Mouse (Mus musculus): ENCODE results near the gene Gm21992.

Gm21992 gene

DNA sequence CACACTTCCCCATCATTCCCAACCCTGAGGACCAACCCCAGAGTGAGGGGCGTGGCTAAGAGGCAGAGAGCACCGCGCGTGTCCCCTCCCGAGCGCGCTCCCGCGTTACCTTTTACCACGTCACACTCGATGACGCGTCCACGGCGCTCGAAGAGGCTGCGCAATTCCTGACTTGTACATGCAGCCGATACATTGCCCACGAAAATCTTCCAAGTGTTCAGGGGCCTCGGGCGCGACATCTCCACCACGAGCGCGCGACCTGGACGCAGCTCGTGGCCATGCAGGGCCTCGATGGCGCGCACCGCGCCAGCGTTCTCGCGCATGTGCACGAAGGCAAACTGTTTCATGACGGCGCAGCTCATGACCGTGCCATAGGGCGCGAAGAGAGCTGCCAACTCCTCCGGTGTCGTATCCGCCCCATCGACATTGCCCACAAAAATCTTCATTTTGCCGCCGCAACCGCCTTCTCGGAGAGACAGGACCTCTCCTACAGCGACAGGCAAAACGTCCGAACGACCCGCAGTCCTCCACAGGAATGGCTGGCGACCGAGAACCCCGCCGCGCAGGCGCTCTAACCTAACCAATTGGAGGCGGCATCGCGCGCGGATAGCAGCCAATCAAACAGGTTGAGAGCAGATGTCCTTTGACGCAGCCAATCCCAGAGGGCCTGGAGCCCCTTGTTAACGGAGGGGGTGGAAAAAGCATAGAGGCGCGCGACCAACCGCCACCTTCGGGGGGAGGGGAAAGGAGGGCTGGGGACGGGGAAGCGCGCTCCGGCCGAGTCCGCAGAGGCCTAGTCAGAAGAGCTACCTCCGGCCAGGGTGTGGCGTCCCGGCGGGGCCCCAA, at the start of gene Gm21992, which contains the start of gene Rbm14:
Gene Gm21992, minus strand, starts transcription at position 550 of the 846 bp plus-strand sequence.
Gene Rbm14, minus strand, starts transcription at position 572 of the 846 bp plus-strand sequence.
- peak; percentile 91 for DNase-seq (ENCODE audit: extremely low spot score, low read depth, low spot score)

DNA sequence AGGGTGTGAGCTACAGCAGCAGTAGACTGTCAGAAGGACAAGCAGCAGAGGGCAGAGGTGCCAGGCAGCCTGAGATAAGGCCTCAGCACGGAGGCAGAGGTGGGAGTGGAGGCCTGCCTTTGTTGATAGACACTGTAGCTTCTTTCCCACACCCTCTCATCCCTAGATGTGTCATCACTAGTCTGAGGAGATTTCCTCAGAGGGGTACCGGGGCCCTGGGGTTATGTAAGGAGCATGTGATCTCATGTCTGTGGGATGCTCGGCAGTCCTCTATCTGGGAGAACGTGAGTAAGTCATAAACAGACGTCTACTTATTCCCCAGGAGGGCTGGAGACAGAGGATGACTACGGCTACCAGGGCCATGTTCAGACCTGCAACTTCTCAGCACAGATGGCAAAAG, 47.7 kb upstream of the Gm21992 start:
- no peak for DNase-seq (ENCODE audit: extremely low spot score, low read depth, low spot score)

DNA sequence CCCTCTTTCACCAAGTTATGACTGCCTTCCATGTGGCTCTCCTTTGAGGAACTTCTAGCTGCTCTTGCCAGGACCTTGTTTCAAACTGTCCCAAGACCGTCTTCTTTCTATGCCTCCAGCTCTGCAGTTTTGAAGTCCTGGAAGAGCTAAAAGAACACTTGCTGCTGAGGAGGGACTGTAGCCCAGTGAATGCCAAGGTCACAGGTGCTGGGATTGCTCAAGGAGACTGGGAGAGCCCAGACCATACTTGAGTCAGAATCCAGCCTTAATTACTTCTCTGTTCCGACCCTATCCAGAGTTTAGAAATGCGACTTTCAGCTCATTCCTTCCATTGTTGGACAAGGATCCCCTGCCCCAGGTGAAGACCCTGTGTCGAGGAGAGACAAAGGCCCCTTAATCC, 44.5 kb upstream of the Gm21992 start:
- no peak for DNase-seq (ENCODE audit: extremely low spot score, low read depth, low spot score)

DNA sequence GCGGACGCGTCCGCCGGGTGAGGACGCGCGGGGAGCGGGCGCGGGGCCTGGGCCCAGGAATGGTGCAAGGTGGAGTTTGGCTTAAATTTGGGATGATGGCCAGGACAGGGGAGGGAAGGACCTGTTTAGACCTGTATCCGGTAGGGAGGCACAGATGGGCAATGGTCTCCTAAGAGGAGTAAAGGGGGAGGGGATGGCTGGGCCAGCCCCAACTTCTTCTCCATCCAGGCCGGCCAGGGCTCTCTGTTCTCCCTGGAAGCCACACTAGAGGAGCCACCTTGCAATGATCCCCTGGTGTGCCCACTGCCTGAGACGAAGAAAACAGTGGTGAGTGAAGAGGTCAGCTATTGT, 44.0 kb upstream of the Gm21992 start:
- no peak for DNase-seq (ENCODE audit: extremely low spot score, low read depth, low spot score)

DNA sequence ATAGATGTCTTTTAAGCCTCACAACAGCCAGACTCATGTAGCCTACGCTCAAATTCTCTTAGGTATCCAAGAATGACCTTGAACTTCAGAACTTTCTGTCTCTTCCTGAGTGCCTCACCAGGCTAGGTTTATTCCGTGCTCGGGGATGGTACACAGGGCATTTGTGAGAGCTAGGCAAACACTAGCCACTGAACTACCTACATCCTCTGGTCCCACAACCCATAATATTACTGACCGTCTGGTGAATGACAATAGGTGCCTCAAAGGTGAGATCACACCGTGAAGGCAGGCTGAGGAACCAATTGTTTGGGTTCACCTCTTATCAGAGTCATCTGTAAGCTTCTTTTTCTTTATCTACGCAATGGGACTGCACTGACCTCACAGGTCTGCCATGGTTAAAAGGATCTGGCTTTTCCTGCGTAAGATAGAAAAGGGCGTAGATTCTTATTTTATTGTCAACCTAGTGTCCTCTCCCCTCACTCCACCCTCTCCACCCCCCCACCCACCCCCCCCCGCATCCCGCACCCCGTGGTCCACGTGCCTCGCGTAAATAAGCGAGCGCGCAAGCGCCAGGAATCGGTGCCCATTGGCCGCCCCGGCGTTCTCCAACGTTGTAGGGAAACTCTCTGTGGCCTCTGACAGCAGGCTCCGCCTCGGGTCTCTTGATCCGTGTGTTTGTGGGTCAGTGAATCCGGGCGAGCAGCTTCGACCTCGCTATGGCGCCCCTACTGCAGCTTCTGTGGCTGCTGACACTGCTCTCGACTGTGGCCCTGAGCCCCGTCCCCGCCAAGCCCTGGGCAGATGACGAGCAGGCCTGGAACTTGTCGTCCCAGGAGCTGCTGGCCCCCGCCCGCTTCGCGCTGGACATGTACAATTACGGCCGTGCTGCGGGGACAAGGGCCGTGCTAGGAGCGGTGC, 43.4 kb upstream of the Gm21992 start, which contains the start of gene Ctsf:
Gene Ctsf, plus strand, starts transcription at position 579 of the 918 bp plus-strand sequence.
- no peak for DNase-seq (ENCODE audit: extremely low spot score, low read depth, low spot score)

DNA sequence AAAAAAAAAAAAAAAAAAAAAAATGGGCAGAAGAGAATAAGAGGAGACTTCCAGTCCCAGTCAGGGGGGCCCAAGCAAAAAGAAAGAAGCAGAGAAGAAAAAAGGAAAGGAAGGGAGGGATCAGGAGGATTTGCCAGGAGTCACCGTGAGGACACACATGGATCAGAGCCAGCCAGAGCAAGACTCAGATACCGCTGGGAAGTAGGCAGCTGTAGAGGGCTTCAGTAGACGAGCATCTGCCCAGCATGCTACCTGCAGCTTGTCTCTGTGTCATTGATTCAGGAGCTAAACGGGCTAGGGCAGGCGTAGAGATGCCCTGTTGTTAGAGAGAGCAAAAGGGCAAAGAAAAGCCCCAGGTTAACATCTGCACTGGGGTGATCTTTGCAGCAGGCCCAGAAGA, 38.9 kb upstream of the Gm21992 start:
- DNase-seq (ENCODE audit: extremely low spot score, low read depth, low spot score), result no peak

DNA sequence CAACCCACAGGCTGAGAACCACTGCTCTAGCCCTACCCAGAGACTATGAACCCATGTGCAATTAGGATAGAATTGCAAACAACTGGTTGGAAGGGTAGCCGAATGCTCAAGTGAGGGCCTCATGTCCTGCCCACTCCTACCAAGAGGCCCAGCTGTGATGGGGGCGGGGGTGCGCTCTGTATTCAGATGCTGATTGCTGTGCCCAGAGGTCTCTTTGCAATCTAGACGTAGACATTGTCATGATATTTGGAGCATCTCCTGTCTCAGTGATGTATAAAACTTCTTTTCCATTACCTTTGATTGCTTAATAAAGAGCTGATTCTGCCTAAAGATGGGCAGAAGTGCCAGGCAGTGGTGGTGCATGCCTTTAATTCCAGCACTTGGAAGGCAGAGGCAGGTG, 38.4 kb upstream of the Gm21992 start:
- no peak for DNase-seq (ENCODE audit: extremely low spot score, low read depth, low spot score)

DNA sequence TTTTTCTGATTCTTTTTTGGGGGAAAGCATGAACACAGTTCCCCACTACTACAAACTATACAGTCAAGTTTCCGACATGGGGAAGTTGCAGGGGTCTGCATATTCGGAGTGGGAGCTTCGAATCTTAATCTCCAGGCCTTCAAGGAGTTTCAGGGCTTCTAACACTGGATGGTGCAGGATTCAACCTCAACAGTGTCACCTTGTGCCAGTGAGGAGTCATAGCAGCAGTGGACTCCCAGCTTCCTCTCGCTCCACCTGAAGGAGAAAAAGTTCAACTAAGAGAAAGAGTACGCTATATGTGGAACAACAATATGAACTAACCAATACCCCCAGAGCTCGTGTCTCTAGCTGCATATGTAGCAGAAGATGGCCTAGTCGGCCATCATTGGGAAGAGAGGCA, 36.1 kb upstream of the Gm21992 start:
- no peak for DNase-seq (ENCODE audit: extremely low spot score, low read depth, low spot score)

DNA sequence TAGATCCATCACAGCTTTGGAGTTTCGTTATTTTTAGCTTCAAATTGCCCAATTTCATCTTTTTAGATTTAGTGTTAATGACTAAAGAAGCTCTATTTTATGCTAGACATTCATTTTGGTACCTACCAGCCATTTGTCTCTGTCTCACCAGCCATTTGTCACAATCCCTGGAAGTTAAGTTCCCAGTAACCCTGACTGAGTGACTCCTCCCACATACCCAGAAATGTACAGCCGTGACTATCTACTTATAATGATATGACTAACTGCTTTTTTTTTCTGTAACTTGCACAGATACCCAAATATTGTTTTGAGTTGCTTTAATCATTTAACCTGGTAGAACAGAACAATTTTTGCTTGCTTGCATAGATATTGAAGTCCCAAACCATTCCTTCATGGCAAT, 34.4 kb upstream of the Gm21992 start:
- DNase-seq (ENCODE audit: extremely low spot score, low read depth, low spot score), result no peak

DNA sequence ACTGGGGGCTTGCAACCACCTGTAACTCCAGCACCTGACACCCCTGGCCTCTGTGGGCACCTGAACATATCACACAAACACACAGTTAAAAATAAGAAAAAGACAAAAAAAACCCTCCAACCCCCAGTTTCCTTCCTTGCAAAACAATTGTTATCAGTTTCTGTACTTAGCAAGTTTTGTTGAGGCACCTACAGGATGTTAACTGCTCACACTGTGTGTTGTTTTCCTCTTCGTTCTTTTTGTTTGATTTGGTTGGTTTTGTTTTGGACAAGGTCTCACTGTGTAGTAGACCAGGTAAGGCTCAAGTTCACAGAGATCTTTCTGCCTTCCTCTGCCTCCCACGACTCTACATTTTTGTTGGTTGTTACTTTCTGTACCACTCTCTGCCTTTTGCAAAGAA, 31.2 kb upstream of the Gm21992 start:
- DNase-seq (ENCODE audit: extremely low spot score, low read depth, low spot score), result no peak

DNA sequence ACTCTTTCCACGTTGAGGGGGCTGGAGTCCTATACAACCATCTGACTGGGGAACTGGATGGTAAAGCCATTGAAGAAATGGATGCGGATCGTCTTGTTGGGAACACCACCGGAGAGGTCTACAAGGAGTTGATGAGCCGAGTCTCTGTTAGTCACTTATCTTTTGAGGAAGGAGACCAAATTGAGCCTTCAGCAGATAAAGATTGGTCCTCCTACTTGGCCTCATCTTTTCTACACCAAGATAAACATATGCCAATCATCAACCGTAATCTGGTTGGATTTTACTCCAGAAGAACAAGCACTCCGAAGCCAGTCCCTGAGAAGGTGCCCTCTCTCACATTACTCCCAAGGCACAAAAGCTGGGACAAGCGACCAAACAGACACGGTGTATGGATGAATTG, 29.4 kb upstream of the Gm21992 start:
- no peak for DNase-seq (ENCODE audit: extremely low spot score, low read depth, low spot score)

DNA sequence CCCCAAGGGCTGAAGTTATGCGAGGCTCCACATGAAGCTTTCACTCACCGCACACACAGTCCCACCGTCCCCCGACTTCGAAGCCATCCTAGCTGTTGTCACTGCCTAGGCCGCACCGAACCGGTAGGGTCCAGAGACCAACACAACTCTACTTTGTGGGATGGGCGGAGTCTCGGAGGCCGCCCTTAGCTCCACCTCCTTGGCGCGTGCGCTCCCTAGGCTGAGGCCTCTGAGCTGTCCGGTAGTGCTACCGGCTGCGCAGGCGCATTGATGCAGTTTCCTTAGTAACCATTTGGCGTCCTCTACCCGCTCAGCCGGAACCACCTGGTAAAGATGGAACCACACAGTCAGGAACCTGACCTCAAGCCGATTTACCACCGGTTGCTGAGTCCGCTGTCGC, 27.7 kb upstream of the Gm21992 start, which contains the start of the genes Ccs and Ccdc87:
Gene Ccs, minus strand, starts transcription at position 184 of the 400 bp plus-strand sequence.
Gene Ccdc87, plus strand, starts transcription at position 218 of the 400 bp plus-strand sequence.
- peak; percentile 85 for DNase-seq (ENCODE audit: extremely low spot score, low read depth, low spot score)

DNA sequence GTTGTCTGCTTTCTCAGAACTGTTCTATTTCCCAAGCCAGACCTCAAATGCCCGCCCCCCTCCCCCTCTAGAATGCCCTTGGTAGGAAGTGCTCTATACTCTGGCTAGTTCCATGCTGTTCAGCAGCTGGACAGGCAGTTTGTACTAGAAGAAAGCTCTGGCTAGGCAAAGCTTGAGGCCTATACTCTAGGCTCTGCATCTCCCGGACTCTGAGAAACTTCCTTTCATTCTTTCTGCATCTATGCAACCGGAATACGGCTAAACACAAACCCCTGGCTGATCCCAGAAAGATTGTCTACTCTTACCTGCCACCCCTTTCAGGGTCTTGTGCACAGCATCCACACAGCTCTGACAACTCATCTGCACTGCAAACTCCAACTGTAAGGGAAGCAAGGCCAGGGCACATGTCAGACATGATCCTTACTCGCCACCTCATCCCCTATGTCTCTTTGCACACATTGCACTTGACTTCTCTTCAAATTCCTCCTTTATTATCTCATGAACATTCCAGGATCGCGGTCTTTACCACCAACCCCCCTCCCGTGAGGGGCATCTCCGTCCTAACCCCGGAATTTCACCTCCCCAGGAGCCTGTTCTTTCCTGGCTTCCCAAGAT, 27.2 kb upstream of the Gm21992 start:
- no peak for DNase-seq (ENCODE audit: extremely low spot score, low read depth, low spot score)

DNA sequence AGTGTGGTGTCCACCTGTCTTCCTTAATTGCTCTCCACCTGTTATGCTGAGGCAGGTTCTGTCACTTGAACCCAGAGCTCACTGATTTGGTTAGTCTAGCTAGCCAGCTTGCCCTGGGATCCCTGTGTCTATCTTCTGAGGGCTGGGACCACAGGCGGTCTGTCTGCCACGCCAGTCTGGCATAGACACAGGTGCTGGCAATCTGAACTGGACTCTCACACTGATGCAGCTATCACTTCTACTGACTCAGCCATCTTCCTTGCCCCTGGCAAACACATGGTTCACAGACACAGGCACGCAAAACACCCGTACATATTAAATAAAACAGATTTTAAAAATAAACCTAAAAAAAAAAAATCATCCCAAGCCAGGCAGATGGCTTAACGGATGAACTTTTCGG, 25.6 kb upstream of the Gm21992 start:
- no peak for DNase-seq (ENCODE audit: extremely low spot score, low read depth, low spot score)

DNA sequence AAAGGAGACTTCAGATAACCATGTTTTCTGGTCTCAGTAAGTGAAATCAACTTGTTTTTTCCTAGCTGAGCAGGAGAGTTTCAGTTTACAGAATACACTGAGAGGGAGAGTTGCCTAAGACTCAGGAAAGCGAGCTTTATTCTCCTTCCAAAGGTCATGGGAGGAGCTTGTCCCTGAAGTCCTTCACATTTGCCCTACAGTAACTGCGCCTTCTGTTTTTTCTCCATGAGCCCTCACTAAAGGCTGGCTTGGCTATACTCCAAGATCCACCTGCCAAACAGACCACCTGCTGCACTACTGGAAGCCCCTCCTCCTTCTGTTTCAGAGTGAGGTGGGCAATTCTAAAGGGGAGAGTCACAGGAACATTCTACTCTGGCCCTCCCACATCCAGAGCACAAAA, 24.7 kb upstream of the Gm21992 start:
- DNase-seq (ENCODE audit: extremely low spot score, low read depth, low spot score), result no peak

DNA sequence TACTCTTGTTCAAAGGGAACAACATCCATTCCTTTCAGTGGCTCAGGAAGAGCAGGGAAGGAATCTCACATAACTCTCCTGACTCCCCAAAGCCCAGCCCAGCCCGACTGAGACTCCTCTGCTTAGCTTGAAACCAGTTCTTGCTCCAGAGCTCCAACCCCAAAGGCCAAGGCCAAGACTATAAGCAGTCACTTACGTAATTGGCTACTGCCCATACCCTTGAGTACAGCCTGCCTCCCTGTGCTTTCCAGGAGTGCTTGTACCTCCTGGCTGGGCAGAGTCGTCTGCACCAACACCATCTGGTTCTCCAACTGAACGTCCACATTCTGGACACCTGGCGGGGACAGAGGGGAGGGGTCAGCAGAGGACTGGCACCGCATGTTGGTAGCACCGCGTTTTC, 22.6 kb upstream of the Gm21992 start:
- DNase-seq (ENCODE audit: extremely low spot score, low read depth, low spot score), result no peak

DNA sequence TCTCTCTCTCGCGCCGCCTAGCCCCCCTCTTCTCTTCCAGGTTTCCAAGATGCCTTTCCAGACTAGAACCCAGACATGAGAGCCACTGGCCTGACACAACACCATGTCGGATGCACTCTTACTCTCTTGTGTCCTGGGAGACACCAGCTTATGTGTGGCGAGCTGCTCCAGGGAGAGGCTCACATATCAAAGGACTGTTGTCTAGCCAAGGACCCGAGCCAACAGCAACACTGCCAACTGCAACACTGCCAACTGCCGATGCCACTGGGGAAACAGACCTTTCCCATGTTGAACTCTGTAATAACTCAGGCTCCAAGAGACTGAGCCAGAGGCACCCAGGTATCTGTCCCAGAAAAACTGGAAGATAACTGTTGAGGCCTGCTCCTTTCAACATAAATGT, 17.7 kb upstream of the Gm21992 start:
- DNase-seq (ENCODE audit: extremely low spot score, low read depth, low spot score), result no peak

DNA sequence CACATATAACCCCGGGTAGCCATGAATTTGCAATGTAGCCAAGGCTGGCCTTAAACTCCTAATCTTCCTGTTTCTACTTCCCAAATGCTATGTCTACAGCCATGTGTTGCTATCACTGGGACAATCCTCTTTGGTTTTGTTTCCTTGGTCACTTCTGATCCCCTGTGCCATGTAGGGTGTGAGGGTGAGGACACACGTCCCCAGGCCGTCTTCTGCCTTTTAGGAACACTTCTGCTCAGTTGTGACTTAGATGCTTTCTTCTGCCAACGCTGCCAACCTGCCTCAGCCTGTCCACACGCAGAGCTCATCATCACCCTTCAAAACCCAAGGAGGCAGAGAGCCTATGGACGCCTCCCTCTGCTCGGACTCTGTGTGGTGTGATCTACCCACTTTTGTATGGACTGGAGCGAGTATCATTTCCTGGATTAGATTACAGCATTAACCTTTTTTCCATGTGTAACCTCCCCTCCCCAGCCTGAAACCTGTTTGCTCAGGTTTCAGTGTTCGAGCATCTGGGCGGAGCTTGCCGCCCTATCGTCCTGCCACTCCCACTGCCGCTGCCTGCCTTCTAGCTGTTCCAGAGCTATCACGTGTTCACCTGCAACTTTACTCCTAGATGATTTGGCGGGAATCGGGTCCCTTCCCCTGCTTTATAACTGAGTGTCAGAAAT, 17.2 kb upstream of the Gm21992 start:
- DNase-seq (ENCODE audit: extremely low spot score, low read depth, low spot score), result no peak

DNA sequence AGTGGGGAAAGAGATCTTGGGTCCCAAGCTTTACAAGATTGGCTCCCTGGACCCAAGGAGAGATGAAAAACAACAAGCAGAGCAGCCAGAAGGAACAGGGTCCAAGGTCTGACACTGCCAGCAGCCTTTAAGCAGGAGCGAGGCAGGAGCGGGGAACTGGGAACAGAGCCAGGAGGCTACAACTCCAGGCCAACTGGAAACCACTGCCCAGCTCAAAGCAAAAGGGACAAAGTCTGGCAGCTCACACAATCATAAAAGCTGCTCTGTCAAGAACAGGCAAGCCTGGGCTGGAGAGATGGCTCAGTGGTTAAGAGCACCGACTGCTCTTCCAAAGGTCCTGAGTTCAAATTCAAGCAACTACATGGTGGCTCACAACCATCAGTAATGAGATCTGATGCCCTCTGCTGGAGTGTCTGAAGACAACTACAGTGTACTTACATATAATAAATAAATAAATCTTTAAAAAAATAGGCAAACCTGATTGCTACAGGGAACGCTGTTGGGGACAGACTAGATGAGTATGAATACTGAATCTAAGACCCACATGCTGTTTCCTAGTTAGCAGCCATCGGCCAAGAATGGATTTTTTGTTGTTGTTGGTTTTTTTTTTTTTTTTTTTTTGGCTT, 9.4 kb upstream of the Gm21992 start:
- no peak for DNase-seq (ENCODE audit: extremely low spot score, low read depth, low spot score)

DNA sequence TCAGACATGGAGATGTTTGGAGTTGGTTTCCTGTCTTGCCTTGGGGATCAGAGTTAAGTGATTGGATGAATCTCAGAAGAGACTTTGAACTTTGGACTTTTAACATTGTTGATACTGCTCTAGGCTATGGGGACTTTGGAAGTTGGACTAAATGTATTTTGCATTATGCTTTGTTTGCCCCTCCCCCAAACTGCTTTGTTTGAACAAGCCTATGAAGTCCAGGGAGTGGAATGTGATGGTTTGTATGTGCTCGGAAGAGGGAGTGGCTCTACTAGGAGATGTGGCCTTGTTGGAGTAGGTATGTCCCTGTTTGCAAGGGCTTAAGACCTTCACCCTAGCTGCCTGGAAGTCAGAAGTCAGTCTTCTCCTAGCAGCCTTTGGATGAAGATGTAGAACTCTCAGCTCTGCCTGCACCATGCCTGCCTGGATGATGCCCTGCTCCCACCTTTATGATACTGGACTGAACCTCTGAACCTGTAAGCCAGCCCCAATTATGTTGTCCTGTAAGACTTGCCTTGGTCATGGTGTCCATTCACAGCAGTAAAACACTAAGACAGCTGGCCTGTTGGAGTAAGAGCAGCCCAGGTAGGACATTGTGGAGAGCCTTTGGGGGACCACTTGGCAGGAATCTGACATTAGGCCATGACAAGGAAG, 5.9 kb upstream of the Gm21992 start:
- DNase-seq (ENCODE audit: extremely low spot score, low read depth, low spot score), result no peak

Data from hindlimb bud, embryonic 11.5 days (tissue).